Mouse (Mus musculus) megakaryocyte, adult 5-6 weeks (primary cell): Measurements from ENCODE around the gene Phf11d. TPM values are rescaled to one million over a fixed set of nuclear protein-coding genes. Genes with fewer than 3 reads are reported as not detected.
"Not testable (repeated sequence)": the region's sequence is repeated elsewhere in the genome, so short reads cannot be mapped to it uniquely, and the experiment has no call there.

ENCODE experiments used
- ATAC-seq: 2 replicates; pipeline ENCODE4 v1.8.0; 2016; ENCODE audit warnings: mild to moderate bottlenecking, inconsistent platforms; ENCODE audit not compliant: poor library complexity, severe bottlenecking
- total RNA-seq, 2 experiments: library from RNA; stranded (forward) in 1 of 2; stranded (reverse) in 1 of 2; fragments of 153-499, 151-499 nt in 1 of 2; fragments of 221-1000, 200-1000 nt in 1 of 2; gene quantifications; 2 replicates each; pipeline versions ENCODE4 v1.2.3 to v1.2.4; 2015 to 2017

Phf11d gene
- total RNA-seq (2015) (8.1 and 12.3 TPM in 2 replicates), total RNA-seq (2017) (17.4 and 20.1 TPM in 2 replicates)

DNA sequence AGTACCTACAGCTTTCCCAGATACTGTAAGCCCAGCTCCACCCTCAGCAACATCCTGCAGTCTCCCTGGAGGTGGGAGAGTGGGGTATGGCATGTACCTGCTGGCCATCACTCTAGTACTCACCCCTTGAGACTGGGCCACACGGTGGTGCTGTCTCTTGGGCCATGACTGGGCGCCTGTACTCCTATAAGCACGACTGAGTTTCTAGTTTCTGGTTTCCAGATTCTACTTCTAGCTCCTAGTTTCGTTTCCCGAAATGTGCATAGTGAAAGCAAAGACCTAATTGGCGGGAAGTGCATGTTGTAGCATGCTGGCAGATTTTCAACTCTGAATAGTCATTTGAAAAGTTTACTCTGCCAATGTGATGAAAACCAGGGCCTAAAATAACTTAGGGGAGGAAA lies at the start of gene Phf11d:
TSS of gene Phf11d (minus strand) at position 227 of the 401 bp plus-strand sequence.
- peak; percentile 91 for ATAC-seq

DNA sequence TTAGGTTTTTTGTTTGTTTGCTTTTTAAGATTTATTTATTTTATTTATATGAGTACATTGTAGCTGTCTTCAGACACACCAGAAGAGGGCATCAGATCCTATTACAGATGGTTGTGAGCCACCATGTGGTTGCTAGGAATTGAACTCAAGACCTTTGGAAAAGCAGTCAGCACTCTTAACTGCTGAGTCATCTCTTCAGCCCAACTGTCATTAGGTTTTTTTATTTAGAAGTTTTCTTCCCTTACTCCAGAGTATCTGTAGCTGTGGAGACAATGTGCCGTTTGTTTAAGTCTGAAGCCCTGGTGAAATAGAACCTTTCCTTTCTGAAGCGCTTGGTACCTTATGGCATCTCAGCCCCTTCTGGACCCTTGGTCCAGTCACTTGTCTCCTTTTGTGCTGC lies 49.7 kb upstream of the Phf11d start:
- ATAC-seq, result not testable (repeated sequence)

DNA sequence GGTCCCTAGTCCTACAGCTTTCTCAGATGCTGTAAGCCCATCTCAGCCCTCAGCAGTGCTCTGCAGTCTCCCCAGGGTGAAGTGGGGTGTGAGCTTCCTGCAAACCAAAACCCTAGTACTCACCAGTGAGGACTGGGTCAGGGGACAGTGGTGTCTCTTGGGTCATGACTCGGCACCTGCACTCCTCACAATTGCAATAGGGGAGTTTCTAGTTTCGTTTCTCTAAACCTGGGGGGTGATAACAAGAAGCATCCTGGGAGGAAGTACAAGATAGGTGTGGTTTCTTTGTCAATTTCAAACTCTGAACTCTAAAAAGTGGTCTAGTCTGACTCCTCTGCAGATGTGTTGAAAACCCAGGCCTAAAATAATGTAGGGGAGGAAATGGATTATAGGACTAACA lies 31.7 kb upstream of the Phf11d start:
- ATAC-seq, result peak; percentile 94

DNA sequence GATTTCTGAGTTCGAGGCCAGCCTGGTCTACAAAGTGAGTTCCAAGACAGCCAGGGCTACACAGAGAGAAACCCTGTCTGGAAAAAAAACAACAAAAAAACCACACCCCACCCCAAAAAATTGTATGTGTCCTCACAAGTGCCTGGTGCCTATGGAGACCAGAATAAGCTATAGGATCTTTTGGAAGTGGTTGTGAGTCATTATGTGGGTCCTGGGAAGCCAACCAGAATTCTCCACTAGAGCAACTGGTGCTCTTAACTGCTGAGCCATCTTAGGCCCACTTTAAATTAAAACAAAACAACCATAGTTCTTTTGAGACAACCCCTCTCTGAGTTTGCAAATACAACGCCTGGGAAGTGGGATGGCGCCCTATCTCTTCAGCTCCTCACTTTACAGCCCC lies 30.0 kb upstream of the Phf11d start, which contains the start of gene Phf11c:
TSS of gene Phf11c (minus strand) at position 101 of the 400 bp plus-strand sequence.
- ATAC-seq, result no peak

DNA sequence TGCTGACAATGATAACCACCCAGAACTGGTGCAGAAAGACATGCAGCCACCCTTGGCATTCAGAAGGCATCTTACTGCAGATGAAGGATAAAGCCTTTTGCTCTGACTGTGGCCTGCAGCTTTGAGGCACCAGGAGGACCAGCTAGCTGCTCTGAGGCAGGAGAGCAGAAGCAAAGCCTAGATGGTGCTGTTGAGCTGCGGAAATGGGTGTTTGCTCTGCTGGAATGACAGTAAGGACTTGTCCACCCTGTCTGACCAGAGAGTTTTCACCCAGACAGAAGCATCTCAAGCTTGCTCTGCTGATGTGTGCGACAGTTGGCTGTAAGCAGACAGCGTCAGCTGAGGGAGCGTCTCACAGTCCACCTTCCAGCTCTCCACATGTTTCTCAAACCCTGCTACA lies 24.9 kb upstream of the Phf11d start:
- 0 out of 2 replicates have a peak, but pooled peaks have one; percentile 51 for ATAC-seq

DNA sequence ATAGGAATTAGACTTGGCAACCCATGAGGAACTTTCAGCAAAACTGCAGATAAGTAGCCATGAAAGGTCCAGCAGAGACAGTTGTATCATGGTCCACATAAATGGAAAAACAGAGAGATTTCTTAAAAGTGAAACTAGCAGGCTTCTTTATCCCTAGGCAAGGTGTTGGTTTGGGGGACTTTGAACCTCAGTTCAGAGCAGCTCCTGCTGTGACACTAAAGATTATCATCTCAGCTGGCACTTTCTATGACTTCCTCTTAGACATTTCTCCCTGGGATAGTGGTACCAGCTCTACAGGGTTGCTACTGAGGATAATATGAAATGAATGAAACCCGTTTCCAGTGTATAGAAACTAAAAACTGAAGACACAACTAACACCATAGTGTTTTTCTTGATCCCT lies 24.3 kb upstream of the Phf11d start:
- no peak for ATAC-seq

DNA sequence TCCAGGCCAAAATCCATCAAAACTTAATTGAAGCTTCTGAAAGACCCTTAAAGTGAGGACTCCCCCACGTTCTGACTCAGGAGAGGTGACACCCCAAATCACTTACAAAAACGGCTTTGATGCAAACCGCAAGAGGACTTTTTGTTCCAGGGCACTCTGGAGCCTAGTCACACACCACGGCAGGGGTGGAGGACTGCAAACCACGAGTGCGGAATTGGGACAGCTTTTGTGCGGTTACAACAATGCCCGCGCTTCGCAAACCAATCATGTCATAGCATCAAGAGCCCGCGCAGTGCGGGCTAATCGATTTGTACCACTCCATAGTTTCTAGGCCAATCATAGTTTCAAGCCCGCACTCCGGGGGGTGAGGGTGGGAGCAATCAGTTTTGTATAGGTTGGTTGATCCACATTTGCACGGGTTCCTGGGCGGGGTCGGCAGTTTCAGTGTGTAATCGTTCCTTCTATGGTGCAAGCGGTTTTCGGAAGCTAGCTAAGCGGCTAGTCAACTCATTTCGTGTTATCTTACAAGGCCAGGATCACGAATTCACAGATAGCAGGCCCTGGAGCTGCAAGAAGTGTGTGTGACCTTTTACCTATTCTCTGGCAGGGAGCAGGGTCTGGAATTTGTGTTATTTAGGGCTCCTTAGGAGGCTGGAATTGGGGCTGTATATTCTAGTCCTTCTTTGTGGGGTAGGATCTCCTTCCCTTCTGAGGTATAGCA lies 5.2 kb upstream of the Phf11d start:
- no peak for ATAC-seq

DNA sequence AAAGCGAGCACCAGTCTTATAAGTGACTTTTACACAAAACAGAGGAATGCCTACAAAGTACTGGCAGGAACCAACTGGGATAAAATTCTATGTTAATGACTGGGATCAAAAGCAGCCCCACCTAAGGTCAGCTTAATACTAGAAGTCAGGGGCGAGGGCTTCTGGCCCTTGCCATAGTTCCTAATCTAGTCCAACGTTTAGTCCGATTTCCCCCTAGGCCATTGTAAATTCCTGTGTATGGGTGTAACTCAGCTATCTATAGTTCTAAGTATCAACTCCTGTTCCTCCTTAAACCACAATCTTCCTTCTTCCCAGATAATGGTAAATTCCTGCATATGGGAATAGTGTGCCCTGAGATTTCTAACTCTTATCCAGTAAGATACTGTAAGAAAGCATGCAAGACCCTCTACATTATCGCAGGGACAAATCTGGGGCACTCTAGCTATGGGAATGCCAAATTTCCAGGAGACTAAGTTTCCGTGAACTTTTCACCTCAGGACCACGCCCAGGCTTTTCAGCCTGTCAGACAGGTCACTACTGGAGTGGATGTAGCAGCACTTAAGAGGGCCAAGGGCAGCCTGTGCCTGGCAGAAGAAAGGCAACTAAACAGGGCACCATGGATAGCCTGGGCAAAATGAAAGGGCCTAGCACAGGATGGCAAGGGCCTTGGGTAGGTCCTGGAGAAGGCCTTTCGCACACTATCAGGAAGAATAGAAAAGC lies 1.3 kb upstream of the Phf11d start:
- ATAC-seq, result no peak

DNA sequence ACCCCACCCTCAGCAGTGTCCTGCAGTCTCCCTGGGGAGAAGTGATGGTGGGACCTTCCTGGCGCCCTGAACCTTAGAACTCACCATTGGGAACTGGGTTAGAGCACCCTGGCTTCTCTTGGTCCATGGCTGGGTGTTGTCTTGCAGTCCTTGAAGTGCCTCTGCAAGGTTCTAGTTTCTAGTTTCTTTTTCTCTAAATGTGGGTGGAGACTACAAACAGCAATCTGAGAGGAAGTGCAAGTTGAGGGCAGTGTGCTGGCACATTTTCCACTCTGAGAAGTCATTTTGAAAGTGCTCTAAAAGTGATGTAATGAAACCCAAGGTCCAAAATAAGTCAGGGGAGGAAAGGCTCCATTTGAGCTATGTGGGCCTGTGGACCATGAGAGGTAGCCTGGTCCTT lies 24.1 kb downstream of the Phf11d start, which contains the start of gene Phf11b:
TSS of gene Phf11b (minus strand) at position 163 of the 400 bp plus-strand sequence.
- peak; percentile 96 for ATAC-seq

DNA sequence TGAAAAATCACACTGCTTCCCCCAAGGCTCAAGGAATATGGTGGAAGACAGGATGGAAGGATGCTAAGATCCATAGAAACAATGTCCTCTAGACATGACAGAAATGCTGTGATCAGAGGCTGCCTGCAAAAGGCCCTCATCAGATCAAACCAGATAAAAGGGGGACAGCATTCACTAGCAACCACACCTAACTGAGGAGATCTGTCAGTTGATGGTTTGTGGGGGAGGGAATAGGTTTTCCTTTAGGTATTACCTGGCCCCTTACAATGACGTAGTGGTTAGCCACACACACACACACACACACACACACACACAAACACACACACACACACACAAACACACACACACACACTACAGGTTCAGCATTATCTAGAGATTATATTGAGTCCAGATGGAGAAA lies 25.7 kb downstream of the Phf11d start:
- no peak for ATAC-seq

DNA sequence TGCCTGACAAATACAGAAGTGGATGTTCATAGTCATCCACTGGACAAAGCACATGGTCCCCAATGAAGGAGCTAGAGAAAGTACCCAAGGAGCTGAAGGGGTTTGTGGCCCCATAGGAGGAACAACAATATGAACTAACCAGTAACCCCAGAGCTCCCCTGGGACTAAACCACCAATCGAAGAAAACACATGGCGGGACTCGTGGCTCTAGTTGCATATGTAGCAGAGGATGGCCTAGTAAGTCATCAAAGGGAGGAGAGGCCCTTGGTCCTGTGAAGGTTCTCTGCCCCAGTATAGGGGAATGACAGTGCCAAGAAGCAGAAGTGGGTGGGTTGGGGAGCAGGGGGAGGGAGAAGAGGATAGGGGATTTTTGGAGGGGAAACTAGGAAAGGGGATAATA lies 29.2 kb downstream of the Phf11d start:
- not testable (repeated sequence) for ATAC-seq

DNA sequence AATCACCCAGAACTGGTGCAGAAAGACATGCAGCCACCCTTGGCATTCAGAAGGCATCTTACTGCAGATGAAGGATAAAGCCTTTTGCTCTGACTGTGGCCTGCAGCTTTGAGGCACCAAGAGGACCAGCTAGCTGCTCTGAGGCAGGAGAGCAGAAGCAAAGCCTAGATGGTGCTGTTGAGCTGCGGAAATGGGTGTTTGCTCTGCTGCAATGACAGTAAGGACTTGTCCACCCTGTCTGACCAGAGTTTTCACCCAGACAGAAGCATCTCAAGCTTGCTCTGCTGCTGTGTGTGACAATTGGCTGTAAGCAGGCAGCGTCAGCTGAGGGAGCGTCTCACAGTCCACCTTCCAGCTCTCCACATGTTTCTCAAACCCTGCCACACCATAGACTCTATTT lies 34.8 kb downstream of the Phf11d start:
- ATAC-seq, result peak; percentile 67

DNA sequence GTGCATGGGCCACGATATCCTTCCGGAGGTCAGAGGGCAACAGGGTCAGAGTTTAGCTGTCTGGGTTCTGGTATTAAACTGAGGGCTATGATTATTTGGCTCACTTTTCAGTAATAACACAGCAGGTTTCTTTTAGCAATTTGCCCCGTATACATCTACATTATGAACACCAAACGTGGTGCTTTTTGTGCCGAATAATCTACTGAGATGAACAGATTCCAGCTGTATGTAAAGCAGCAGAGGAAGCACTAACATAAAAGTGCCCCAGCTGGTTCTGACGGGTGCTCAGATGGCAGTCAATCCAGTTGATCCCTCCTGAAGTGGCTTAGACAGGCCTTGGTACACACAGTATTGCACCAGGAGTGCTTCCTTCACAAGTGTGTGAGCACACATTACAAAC lies 45.3 kb downstream of the Phf11d start:
- not testable (repeated sequence) for ATAC-seq

DNA sequence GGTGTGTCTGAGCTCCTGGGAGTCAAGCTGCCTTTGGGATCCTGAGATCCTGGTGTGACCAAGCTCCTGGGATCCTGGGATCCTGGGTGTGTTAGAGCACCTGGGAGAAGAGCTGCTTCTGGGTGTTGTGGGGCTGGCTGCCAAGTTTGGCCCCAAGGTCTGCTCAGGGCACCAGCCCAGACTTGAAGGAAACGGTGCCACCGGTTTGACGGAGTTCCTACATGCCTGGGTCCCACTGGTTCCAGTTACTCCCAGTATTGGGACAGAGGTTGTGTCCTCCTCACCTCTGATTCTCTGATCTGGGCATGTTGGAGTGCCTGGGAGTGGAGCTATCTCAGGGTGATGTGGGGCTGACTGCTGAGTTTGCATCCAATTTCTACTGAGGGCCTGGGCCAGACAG lies 46.2 kb downstream of the Phf11d start:
- not testable (repeated sequence) for ATAC-seq

Other genes starting within 250 kb of the Phf11d start
- not detected in 2 replicates for gene 1700129C05Rik, start 222.6 kb downstream of the Phf11d start, total RNA-seq (2015)
- not detected in 2 replicates for gene 1700129C05Rik, start 222.6 kb downstream of the Phf11d start, total RNA-seq (2017)
- not detected in 2 replicates for gene Gm5142, start 186.7 kb downstream of the Phf11d start, total RNA-seq (2015)
- not detected in 2 replicates for gene Gm5142, start 186.7 kb downstream of the Phf11d start, total RNA-seq (2017)
- 28.0 and 32.7 TPM in 2 replicates for gene Rcbtb1, start 164.3 kb downstream of the Phf11d start, total RNA-seq (2015)
- 16.7 and 19.7 TPM in 2 replicates for gene Rcbtb1, start 164.3 kb downstream of the Phf11d start, total RNA-seq (2017)
- gene Gm6904, start 105.3 kb downstream of the Phf11d start, total RNA-seq (2015), result 1.4 TPM in 1 of 2 replicates, not detected in the other
- not detected in 2 replicates for gene Gm6904, start 105.3 kb downstream of the Phf11d start, total RNA-seq (2017)
- 7.3 and 8.0 TPM in 2 replicates for gene Phf11a, start 67.9 kb downstream of the Phf11d start, total RNA-seq (2015)
- gene Phf11a, start 67.9 kb downstream of the Phf11d start, total RNA-seq (2017), result 7.5 and 9.8 TPM in 2 replicates
- 28.6 and 31.1 TPM in 2 replicates for gene Phf11b, start 24.1 kb downstream of the Phf11d start, total RNA-seq (2015)
- 38.6 and 43.7 TPM in 2 replicates for gene Phf11b, start 24.1 kb downstream of the Phf11d start, total RNA-seq (2017)
- 1.8 and 2.9 TPM in 2 replicates for gene Phf11c, start 29.9 kb upstream of the Phf11d start, total RNA-seq (2015)
- gene Phf11c, start 29.9 kb upstream of the Phf11d start, total RNA-seq (2017), result 1.7 and 2.5 TPM in 2 replicates
- 40.4 and 40.9 TPM in 2 replicates for gene Setdb2, start 75.4 kb upstream of the Phf11d start, total RNA-seq (2015)
- gene Setdb2, start 75.4 kb upstream of the Phf11d start, total RNA-seq (2017), result 34.0 and 40.5 TPM in 2 replicates
- gene Cab39l, start 75.5 kb upstream of the Phf11d start, total RNA-seq (2015), result 34.5 and 36.8 TPM in 2 replicates
- 29.9 and 30.7 TPM in 2 replicates for gene Cab39l, start 75.5 kb upstream of the Phf11d start, total RNA-seq (2017)
- gene Cdadc1, start 232.5 kb upstream of the Phf11d start, total RNA-seq (2015), result 27.9 and 31.8 TPM in 2 replicates
- 10.0 and 14.3 TPM in 2 replicates for gene Cdadc1, start 232.5 kb upstream of the Phf11d start, total RNA-seq (2017)